Mouse (Mus musculus): Measurements from ENCODE around the gene Hhip.

GRCm38 (mm10) chr8:79917211-79917610, 140.6 kb downstream of the Hhip start:
- TF ChIP-seq CTCF (IDR thresholded peaks at IDR 0.05; ENCODE audit: low read depth, low read length) = no peak
- no peak for TF ChIP-seq POLR2A (IDR thresholded peaks at IDR 0.05; ENCODE audit: borderline replicate concordance, low read depth, low read length)

All from bone marrow macrophage, adult 2 months (primary cell).